Mouse (Mus musculus) cortical plate, adult 2 months (tissue): ENCODE measurements around the gene Necab3. TPM values are rescaled to one million over a fixed set of nuclear protein-coding genes. Genes with fewer than 3 reads are reported as not detected.

ENCODE experiments used
- H3K27ac ChIP-seq: fragments of 200-500 bp; 2 replicates; pipeline ENCODE4 v1.5.1; 2012; ENCODE audit warnings: low read length, control low read depth, inconsistent platforms; ENCODE audit not compliant: insufficient read depth
- H3K4me1 ChIP-seq: fragments of 200-500 bp; 2 replicates; pipeline ENCODE4 v1.6.1; 2011; ENCODE audit warnings: low read length; ENCODE audit not compliant: control insufficient read depth, insufficient read depth
- H3K4me3 ChIP-seq: fragments of 200-500 bp; 2 replicates; pipeline ENCODE4 v1.5.1; 2011; ENCODE audit warnings: mild to moderate bottlenecking, low read length, control low read depth; ENCODE audit not compliant: insufficient read depth
- CTCF ChIP-seq: fragments of 200-500 bp; IDR thresholded peaks from 2 replicates; pipeline ENCODE4 v1.5.1; 2011; ENCODE audit warnings: mild to moderate bottlenecking, control low read depth, low read length; ENCODE audit not compliant: insufficient read depth; ENCODE audit errors: extremely low read depth
- POLR2A ChIP-seq: fragments of 200-500 bp; IDR thresholded peaks from 2 replicates; pipeline ENCODE4 v1.6.1; 2011; ENCODE audit warnings: mild to moderate bottlenecking, low read length, control low read depth; ENCODE audit not compliant: insufficient read depth; ENCODE audit errors: extremely low read depth
- polyA plus RNA-seq: library from polyadenylated mRNA; depleted of rRNA; stranded (reverse); fragments of >200 nt; gene quantifications from 2 replicates; pipeline ENCODE4 v1.2.3, GENCODE M21; 2012; rRNA removed

Gene Necab3
- polyA plus RNA-seq, result 122 and 131 TPM in 2 replicates

DNA sequence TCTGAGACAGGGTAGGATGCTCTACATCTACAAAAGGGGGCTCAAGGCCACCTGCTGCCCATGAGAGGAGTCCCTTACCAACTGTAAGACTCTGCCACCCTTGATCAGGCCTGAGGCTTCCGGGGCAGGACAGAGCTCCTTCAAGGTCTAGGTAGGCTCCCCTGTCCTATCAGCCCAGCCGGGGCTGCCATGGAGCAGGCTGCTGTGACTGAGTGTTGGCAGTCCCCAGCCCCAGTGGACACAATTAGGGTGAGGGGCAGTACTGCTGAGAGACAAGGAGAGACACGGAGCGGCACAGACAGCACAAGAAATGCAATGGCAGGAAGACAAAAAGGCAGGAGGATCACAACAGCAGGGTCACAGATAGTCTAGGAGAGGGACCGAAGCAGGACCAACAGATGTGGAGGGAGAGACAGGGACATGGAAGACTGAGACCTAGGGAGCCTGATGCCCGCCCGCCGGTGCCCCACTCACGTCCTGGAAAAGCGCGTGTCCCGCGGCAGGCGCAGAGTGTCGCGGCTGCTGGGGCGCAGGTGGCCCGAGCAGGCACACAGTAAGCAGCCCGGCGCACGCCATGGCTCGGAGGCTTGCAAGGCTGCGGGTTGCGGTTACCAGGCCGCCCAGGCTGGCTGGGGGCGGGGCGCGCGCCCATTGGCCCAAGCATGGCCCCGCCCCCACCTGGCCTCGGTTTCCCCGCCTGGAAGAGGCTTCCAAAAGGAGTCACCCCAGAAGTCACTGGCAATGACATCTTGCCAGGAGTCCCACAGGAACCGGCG is at the start of gene Necab3:
TSS of gene Necab3 (minus strand) at position 627 of the 776 bp plus-strand sequence.
- Histone ChIP-seq H3K27ac (peak within 1 kb of the TSS; percentile 74), H3K4me3 (peak within 1 kb of the TSS; percentile 93), H3K4me1 (peaks cover 3% of the 10 kb centered on the region)
- no peak for TF ChIP-seq CTCF
- peak; percentile 60; the same call in 1 of the 2 replicates for TF ChIP-seq POLR2A

DNA sequence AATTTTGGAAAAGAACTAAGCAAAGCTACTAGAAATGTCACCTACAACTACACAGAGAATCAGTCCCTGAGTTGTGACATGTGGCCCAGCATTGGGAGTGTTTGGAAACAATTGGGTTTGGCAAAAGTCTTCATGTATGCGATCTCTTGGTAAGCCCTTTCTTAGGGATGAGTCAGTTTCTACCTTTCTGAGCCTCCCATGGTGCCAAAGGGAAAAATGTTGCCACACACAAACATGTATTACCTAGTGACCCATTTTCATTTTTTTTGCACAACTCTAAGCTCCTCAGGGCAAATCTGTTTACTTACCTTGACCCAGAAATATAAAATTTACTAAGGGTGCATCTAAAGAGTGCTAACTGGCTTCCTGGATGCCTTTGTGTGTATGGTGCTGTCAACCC is 48.3 kb upstream of the Necab3 start:
- no peak overlapping the region for H3K27ac ChIP-seq
- no peak for TF ChIP-seq CTCF
- TF ChIP-seq POLR2A, result no peak
- peaks cover 3% of the 10 kb centered on the region for H3K4me1 ChIP-seq
- no peak overlapping the region for H3K4me3 ChIP-seq

DNA sequence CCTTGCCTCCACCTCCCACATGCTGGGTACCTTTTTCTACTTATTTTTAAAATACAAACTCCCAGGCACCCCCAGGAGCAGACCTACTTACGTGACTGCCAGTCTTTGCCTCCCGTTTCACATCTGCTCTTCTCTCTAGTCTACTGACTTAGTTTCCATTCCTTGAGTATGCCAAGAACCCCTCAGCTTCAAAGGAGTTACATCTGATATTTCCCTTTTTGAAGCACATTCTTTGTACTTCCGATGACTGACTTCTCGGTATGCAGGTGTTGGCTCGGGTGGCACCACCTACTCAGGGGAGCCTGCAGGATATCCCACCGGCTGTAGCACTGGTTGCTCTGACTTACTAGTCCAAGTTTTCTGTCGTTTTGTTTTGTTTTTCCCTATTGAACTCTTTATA is 45.5 kb upstream of the Necab3 start:
- TF ChIP-seq POLR2A (no peak), CTCF (no peak)
- Histone ChIP-seq H3K4me1 (peaks cover 3% of the 10 kb centered on the region), H3K27ac (no peak overlapping the region), H3K4me3 (peak overlapping the region; percentile 72; the same call in 1 of the 2 replicates)

DNA sequence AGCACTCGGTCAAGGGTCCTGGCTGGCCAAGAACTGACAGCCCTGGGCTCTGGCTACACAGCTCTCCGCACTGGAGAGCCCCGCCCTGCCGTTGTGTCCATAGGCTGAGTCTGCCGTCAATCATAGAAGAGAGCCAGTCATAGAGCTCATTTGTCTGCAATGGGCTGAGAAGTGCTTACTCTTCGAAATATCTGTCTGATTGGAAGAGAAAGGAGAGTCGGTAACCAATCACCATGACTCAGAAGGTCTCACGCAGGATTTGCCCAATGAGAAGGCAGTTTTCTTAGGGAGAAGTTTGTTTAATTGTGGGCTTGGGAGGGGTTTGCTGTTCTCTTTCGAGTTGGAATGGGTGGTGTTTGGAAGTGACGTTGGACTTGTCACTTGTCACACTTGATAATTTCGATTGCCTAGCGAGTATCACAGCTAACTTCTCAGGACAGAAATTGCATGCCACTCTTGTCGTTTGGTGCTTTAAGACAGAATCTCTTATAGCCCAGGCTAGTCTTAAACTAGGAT is 45.0 kb upstream of the Necab3 start, which contains the start of gene Pxmp4:
TSS of gene Pxmp4 (minus strand) at position 71 of the 516 bp plus-strand sequence.
- peak; percentile 86 for TF ChIP-seq POLR2A
- no peak for TF ChIP-seq CTCF
- H3K27ac ChIP-seq, result peak within 1 kb of the TSS; percentile 58; the same call in 1 of the 2 replicates
- peaks cover 3% of the 10 kb centered on the region for H3K4me1 ChIP-seq
- H3K4me3 ChIP-seq, result peak within 1 kb of the TSS; percentile 72

DNA sequence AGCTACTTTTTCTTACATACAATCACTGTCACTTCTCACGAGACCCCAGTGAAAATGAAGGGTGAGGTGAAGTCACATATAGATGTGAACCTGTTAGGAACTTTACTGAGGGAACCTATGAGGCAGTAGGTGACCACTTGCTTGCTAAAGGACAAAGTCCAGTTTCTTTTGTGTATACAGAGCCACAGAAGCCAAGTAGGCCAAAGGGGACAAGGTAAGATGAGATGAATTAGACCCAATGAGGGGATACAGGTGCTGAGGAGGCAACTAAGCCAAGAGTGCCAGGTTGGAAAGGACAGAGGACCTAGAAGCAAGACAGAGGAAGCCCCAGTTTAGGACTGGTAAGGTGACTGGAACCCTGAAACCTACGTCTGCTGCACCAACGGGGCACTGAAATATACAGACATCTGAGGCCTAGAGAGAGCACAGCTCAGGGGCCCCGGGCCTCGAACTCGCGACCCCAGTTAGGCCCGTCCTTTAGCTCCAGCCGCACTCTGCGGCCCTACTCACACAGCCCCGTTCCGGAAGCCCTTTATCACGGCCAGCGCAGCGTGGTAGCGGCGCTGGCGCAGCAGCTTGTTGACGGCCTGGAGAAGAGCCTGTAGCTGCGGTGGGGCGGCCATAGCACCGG is 44.4 kb upstream of the Necab3 start:
- Histone ChIP-seq H3K27ac (peak overlapping the region; percentile 58; the same call in 1 of the 2 replicates), H3K4me3 (peak overlapping the region; percentile 72), H3K4me1 (peaks cover 3% of the 10 kb centered on the region)
- TF ChIP-seq POLR2A (no peak), CTCF (no peak)

DNA sequence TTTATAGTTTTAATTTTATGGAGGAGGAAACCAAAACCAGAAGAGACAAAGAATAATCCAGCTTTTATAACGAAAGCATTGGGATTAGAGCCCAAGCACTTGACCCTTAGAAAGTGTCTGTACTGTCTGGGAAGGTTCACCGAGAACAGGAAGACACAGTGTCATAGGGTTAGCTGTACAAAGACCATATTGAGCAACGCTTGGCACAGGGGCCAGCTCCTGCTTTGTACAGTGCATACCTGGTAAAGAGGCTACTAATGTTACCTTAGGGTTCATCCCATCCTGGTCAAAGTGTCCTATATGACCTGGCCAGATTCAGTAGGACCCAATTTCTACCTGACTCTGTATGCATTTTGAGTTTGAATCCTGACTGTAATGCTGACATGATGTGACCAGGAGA is 42.6 kb upstream of the Necab3 start:
- Histone ChIP-seq H3K4me3 (no peak overlapping the region), H3K4me1 (peaks cover 3% of the 10 kb centered on the region), H3K27ac (no peak overlapping the region)
- TF ChIP-seq POLR2A (no peak), CTCF (no peak)

DNA sequence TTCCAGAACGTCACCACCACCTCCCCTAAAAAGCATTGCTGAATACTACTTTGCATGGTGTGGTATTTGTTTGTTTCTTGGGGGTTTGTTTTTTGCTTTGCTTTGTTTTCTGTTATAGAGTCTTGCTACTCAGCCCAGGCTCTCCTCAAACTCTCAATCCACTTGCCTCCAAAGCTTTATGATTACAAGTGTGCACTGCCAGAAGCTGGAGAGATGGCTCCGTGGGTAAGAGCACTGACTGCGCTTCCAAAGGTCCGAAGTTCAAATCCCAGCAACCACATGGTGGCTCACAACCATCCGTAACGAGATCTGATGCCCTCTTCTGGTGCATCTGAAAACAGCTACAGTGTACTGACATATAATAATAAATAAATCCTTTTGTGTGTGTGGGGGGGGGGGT is 41.9 kb upstream of the Necab3 start:
- TF ChIP-seq CTCF (no peak), POLR2A (no peak)
- H3K4me1 ChIP-seq, result peaks cover 3% of the 10 kb centered on the region
- no peak overlapping the region for H3K4me3 ChIP-seq
- H3K27ac ChIP-seq, result no peak overlapping the region

DNA sequence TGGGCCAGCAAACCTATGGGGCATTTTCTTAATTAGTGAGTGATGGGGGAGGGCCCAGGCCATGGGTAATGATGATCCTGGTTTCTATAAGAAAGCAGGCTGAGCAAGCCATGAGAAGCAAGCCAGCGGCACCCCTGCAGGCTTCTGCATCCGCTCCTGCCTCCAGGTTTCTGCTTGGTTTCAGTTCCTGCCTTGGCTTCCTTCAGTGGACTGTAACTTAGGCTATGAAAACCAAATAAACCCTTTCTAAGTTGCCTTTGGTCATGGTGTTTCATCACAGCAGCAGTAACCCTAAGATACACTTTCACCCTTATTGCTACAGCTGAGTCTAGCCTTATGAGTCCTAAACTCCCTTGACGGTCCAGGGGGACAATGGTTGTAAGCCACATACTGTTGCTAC is 38.7 kb upstream of the Necab3 start:
- Histone ChIP-seq H3K27ac (no peak overlapping the region), H3K4me1 (no peaks in the 10 kb centered on the region), H3K4me3 (no peak overlapping the region)
- TF ChIP-seq CTCF (no peak), POLR2A (no peak)

DNA sequence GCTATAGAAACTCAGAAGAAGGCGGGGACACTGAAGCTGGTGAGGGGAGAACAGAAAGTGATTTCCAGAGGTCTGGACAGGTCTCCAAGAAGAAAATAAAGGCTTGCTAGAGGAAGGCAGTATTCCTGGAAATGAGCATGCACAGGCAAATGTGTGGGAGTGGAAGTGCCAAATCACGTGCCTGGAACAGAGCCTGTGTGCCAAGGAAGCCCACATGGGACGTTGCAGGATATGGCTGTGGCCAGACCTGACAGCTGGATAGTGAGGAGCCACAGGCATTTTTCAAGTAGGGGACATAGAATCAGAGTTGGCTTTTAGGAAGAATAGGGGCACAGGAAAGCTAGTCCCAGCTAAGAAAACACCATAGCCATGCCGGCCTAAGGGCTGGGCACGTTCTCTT is 37.1 kb upstream of the Necab3 start:
- Histone ChIP-seq H3K4me3 (no peak overlapping the region), H3K27ac (no peak overlapping the region), H3K4me1 (no peaks in the 10 kb centered on the region)
- TF ChIP-seq POLR2A (no peak), CTCF (no peak)
